Mouse (Mus musculus) layer of hippocampus, adult 9-10 months (tissue): ENCODE results near the gene Elavl2.
"Not testable (repeated sequence)": the region's sequence is repeated elsewhere in the genome, so short reads cannot be mapped to it uniquely, and the experiment has no call there.

Experiments
- DNase-seq: peaks from one replicate; pipeline ENCODE4 v3.0.0; 2022; ENCODE audit warnings: low spot score

Gene Elavl2

DNA sequence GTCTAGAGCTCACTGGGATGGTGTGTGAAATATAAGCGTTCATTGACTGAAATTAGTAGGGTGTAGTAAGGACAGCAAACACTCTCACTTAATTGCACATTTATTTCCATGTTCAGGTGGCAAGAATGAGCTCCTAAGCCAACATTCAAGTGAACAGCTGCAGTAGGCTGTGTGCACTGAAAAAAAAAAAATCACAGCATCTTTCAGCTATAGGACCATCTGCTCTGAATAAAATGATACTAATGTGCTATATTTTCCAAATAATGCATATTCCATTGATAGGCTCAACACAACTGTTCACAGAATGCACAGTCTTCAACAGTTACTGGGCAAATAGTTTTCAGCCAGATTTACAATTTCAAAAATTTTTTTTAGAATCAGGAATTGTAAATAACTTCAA is 89.8 kb downstream of the Elavl2 start:
- DNase-seq: no peak

DNA sequence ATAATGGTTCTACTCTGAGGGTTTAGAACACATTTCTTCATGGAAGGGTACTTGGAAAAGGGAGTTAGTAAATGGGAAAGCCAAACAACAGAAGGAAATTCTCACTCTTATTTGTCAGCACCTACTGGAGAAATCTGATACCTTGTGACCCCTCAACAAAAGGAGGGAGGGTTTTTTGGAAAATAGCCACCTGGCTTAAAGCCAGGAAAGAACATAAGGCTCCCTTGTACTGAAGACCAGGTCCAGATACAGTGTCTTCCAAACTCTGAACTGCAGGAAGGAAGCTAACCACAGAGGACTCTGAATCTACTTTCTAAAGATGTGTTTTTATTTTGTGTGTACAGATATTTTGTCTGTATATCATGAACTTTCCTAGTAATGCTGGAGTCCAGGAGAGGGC is 102.9 kb downstream of the Elavl2 start:
- DNase-seq: no peak

DNA sequence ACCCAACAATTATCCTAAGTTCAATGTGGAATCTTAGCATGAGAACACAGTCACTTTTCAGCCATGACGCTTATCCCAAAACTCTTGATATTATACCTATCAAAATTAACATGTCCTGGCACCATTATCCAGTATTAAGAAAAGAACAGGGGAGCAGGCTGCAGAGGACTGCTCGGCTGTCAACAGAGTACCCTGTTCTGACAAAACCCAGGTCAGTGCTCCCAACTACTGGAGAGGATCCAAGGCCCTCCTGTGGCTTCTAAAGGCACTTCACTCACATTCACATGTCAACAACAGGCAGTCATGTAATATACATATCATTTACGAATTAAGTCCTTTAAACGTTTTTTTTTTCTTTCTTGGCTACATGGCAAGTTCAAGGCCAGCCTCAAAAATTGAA is 105.3 kb downstream of the Elavl2 start:
- DNase-seq: no peak

DNA sequence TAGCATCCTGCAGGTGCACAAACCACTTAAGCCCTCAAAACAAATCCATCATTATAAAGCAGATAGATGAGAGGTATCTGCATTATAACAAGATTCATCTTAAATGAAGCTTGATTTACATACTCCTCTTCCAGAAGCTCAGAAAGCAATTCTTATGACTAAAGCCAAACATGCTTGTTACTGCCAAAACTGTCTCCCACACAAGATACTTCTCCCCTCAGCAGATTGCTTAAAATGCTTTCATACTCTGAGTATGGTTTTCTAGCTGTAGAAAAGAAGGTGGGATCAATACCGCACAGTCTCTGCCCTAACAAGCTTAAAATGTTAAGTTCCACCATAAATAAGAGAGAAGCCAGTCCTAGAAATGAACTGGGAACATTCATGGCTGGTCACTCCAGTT is 109.1 kb downstream of the Elavl2 start:
- DNase-seq: no peak

DNA sequence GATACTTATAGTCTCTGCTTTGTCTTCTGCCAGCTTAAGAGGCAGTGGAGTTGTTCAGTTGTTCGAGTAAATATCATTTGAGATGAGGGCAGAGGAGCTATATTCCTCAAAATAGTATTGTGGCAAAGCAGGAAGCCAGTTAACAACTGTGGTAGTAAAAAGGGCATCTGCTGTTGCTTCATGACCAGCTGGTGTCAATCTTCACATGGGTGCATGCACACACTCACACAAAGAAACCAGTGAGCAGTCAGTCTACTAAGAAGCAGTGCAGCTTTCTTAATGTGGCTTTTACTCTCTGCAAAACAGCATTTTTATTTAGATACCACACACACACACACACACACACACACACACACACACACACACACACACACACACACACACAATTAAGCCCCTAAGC is 110.2 kb downstream of the Elavl2 start:
- DNase-seq: no peak

DNA sequence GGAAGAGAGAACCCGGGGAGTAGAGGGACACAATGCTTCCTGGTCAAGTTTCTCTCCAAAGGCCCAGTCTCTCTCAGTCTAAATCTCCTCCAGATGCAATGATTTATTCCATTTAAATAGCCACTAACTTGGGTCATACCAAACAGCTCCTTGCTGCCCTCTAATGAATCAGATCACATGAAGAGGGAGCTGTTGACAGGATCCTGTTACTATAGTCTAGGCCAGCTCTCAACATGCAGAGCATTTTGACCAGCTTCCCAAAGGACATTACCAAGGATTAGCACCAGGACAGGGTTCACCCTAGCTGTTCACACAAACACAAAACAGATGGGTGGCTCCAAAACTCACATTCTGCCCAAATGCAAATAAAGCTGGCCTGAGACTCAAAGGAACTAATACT is 111.4 kb downstream of the Elavl2 start:
- DNase-seq: no peak

DNA sequence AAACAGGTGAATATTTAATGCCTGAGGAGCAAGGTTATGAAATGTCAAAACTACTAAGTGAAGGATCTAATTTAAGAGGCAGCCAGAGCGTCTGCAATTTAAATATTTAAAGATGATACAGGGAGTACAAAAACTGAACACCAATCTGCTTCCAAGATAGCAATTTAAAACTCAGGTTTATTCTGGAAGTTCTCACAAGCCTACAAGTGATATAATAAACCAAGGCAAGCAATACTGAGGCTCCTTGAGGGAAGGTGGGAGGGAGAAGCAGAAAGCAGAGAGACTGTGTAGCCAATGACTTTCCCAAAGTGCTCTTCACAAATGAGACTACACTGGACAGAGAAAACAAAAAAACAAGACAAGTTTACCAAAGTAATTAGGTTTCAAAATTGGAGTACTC is 132.2 kb downstream of the Elavl2 start:
- no peak for DNase-seq

DNA sequence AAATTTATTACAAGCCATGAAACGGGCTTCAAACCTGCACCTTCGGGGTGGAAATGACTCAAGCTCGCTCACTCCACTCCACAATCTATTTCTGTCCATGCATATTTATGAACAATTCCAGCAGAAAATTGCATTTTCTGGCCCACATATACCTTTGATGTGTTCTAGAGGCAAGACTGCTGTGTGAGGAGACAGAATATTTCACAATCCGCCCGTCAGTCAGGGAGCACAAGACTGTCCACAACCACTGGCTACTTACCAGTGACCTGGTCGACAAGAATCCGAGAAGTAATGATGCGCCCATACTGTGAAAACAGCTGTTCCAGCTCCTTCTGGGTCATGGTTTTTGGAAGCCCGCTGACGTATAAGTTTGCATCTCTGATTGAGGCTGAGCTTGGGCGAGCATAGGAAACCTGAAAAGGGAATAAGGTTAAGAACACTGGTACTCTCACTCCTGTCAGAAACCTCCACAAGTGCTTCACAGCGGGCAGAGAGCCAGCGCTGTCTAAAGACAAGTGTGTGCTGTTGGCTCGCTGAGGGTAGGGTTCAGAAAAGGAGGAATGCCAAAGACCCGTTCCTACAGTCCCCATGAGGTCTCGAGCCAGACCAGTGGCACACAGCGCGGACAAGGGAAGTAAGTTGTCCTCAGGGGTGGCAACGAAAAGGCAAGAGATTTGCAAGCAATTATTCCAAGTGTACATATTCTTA is 136.7 kb downstream of the Elavl2 start:
- no peak for DNase-seq

DNA sequence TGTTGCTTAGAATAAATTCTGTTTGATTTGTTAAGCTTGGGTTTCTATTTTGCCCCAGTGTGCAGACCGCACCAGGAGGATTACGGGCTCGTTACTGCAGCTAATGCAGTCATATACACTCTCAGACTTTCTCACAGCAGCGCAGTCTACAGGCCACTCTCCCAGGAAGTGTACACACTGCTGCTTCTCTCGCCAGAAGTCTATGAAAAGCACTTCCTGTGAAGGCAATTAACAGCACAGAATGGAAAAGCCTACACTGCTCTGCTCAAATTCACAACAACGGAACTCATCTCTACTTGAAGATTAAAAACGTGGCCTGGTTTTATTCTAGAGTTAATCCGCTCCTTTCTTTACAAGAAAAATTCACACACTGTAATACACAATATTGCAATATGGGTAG is 137.7 kb downstream of the Elavl2 start:
- DNase-seq: no peak

DNA sequence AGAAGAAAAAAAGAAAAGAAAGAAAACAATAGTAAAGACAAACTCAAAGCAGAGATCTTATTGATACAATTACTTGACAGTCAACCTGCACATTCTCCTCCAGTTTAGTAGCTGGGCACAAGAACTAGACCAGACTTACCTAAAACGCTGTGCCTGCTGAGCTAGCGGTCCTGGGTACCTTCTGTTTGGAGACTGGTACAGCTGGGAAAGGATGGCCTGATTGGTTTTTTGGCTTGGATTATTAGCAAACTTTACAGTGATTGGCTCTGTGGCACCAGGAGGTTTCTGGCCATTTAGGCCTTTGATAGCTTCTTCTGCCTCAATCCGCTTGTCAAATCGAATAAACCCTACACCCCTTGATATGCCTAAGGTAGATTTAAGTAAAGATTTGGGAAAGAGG is 140.0 kb downstream of the Elavl2 start:
- no peak for DNase-seq

DNA sequence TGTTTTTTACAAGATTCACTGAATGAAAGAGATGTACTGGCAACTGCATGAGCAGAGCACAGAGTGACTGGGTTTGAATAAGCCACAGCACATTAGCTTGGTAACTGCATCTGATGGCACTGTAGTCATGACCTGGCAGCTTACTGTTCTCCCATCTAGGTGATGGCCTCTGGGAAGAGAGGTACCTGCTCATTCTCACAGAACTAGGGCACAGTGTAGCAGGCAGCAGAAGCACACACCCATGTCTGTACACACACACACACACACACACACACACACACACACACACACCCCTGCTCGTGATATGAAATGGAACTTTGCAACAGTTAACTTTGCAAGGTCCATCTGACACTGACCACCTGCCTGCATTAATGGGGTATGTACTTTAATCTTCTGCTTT is 151.9 kb downstream of the Elavl2 start:
- DNase-seq: no peak

DNA sequence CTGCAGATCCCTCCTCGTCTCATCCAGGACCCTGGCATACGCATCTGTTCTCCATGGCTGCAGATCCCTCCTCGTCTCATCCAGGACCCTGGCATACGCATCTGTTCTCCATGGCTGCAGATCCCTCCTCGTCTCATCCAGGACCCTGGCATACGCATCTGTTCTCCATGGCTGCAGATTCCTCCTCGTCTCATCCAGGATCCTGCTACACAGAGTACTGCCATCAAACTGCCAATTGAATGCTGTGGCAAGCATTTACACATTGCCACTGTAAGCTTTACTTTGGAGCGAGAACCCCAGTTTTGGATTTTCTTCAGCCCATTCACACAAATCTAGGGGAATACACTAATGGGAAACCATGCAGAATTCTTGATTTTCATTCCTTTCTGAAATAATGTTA is 155.4 kb downstream of the Elavl2 start:
- DNase-seq: not testable (repeated sequence)

DNA sequence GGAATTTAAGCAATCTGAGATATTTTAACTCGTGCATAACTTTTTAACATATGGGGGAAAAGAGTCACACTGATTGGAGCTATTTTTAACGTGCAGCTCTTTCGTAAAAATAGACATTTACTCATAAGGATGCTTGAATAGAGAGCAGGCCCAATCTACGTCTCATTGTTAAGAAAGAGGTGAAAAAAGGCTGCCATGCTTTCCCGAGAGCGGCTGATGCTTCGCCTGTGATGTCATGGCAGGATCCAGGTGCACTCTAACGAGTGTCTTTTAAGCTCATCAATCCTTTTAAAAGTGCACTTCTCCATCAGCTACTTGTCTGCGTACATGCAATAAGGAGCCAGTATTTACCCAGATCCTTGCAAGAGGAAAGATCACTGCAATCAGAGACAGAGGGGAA is 156.0 kb downstream of the Elavl2 start:
- DNase-seq: no peak

DNA sequence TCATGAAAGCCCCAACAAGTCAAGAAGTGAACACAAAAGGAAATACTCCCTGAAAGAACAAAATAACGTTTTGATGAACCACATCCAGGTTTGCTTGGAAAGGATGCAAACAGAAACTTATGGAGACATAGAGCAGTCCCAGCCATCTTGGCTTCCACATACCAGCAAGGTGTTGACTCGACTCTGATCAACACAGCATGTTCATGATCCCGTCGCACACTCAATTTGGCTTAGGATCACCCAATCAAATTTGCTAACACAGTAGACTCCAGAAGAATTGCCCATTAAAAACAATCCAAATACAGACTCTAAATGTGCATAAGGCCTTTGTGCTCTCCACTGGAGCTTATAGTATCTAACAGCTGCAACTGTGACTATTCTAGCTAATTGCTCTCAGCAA is 156.7 kb downstream of the Elavl2 start:
- no peak for DNase-seq

DNA sequence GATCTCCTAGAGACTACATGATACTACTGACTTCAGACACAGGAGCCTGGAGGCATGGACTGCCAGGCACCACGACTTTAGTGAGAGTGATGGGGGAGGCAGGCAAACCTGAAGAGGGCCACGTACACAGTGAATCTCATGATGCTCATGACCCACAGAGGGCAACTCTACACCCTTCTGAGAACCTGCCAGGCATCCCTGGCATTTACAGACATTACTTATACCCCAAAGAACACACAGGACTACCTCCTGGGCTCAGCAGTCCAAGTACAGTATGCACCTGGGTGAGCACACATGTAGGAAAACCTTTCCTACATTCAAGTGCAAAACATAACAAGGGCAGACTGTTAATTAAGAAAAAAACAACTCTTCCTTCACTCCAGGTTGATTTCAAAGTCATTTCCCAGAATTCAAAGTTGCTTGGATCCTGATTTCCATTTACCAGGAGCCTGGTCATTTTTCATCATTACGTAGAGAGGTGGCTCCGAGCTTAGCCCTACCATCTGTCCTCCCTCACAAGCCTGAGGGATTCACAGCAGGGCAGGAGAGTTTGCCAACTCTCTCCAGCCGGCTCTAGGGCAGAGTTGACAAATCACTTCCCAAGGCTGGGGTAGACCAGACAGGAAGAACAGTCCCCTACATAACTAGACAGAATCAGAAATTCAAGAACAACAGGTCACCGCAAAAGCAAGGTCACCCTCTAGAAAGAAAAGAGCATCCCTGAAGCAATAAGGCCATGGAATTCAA is 161.7 kb downstream of the Elavl2 start:
- no peak for DNase-seq

DNA sequence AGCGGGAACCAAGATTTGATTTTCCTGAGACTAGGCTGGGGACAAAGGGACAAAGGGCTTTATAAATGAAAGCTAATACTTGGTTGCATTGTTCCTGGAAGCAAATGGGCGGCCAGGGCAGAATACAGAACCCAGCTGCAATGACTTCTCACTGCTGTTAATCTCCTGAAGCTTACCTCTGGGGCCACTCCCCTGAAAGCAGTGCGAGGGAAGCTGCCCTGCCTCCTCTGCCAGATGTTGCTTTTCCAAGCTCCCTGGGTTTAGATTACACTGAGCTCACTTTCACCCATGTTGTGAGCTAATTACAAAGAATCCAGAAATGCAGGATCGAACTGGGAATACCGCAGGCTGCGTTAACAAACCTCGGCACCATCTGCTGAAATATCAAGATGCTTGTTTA is 163.6 kb downstream of the Elavl2 start:
- DNase-seq: no peak

DNA sequence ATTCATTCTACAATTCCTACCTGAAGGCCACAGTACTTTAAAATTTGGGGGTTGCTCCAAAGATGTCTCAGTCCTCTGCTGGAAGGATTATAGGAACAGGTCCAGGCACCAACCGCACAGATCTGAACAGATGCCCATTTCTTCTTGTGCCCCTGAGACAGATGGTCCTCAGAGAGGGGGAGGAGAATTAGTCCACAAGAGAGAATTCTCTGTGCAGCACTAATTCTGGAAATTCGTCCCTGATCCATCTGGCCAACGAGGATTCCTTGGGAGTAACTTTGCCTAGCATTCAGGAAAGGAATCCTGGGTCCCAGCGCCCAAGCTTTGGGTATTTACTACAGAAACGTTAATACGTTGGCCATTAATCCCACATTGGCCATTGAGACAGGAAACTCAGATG is 165.6 kb downstream of the Elavl2 start:
- DNase-seq: no peak

DNA sequence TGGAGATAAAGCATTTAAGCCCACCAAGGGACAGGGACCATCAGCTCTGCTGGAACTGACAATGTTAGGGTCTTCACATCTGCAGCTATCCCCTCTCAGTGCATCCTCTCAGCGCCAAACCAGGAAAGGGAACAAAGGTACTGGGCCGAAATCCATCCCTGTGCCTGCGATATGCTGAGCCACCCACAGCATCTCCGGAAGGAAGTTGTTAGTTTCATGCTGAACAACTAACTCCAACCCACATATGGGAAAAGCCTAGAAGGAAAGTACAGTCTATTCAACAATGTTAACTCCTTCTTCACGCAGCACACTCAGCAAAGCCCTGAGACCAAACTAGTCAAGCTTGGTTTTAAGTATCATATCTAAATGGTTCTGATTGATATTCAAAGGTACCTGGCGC is 167.0 kb downstream of the Elavl2 start:
- DNase-seq: no peak

DNA sequence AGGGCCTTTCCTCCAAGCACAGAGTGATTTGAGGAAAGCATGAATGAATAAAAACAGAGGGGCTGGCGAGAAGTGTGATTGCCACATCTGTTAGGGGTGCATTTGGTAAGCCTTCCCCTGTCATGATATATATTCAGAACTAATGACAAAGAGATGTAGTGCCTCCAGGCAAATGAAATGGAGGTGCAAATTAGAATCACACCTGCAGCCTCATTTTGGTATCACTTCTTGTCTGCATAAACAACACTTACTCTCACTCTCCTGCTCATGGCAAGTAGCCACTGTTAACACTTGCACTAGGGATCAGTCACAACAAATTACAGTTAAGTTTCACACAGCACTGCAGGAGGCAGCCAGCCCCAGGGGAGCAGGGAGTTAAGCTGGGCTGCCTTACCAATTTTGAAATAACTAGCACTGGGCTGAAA is 170.1 kb downstream of the Elavl2 start:
- DNase-seq: no peak

DNA sequence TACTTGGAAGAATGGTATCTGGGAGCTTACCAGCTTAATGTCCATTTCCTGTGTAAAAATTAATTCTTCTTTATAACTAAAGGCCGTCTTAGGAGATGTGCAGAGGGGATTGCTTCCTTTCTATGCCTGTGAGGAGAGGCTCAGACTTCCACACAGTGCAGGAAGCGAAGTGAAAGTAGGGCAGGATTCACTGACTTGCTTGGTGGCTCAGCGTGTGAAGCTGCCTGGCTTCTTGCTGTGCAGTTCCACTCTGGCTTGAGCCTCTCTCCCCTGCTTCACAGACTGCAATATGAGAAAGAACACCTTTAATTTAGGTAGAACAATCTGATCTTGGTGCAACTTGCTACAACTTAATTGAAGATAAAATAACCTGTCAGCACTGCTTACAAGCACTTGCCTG is 172.2 kb downstream of the Elavl2 start:
- DNase-seq: no peak

DNA sequence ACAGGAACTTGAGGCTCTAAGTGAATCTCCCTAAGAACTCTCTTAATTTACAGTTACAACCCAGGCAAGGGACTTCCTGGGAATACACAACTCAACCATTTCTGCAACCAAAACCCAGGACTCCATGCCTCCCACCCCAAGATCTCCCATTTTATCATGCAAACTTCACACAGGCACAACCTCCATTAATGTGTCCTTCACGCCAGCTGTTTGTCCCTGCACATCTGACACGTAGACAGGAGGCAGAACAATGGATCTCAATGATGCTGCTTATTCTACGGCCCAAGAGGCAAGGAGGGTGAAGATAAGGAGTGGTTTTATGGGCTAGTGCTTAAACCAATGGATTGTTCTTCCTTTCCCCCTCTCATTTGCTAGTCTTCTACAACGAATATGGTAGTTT is 176.8 kb downstream of the Elavl2 start:
- DNase-seq: no peak

DNA sequence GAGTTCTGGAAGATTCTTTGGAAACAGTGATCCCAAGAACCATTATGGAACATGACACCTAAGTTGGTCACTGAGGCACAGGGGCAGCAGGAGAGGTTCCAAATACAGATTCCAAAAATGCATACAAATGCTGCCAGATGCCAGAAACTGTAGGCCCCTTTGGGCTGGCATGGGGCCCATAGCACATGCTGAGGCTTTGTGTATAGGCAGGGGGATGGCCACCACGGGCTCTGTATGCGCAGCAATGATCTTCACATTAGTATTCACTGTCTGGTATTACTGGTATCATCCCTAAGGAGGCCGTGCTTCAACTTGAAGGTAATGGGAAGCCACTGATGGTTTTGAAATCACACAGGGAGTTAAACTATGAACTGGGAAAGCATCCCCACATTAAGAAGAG is 181.3 kb downstream of the Elavl2 start:
- no peak for DNase-seq

DNA sequence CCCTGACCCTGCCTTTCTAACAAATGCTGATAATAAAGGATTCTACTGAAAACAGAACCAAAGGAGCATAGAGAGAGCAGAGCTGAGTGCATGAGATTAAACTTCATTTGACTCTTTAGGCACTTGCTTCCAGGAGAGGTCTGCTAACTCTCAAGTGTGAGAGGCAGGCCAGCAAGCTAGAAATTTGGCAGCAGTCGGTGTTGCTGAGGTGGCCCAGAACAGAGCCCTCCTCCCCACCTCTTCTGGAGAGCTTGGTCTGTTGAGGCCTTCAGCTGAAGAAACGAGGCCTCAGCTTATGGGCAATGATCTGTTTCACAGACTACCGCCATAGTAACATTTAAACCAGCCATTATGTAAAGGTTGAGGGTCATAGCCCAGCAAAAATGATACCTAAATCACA is 186.7 kb downstream of the Elavl2 start:
- DNase-seq: no peak
